Mouse (Mus musculus): ENCODE results near the gene Hipk3.

DNA sequence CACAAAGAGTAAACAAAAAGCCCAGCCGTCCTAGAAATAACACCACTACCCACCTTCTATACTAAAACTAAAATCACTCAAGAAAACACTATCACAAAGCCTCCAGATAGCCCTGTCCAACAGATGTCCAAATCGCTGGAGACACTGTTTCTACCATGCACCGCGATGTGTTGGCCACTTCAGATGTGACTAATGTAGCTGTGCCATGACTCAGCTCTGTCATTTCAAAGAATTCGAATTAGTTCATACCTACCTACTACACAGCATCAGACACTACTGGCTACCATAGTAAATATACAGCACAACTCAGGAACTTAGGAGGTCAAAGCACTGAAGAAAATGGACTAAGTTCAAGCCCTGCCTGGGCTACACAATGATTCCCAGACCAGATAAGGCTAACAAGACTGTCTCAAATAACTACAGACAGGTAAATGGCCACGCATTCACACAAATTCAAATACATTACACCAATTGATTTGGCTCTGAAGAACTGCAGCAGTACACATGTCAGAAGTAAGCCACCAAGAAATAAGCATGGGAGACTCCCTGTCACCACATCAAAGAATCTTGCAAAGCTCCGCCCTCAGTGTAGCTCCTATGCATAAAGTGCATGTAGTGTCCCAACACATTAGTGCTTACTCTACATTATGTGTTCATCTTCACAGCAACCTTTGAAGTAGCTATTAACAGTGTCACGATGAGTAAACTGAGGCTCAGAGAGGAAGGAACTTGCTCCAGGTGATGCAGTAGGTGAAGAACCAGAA lies 35.5 kb downstream of the Hipk3 start:
- TF ChIP-seq CTCF (IDR thresholded peaks at IDR 0.05; ENCODE audit: low read depth) = no peak
- no peak for TF ChIP-seq EP300 (optimal IDR thresholded peaks at IDR 0.05)
